In genomic region chr19:38086948-38087551, GRCm38 (mm10) we compare ENCODE assay signal across 9 mouse cellular contexts. TPM values are rescaled to one million over a fixed set of nuclear protein-coding genes. Genes with fewer than 3 reads are reported as not detected.
A peak's percentile ranks its signal among the peaks of the same experiment; 100 is the strongest.
DNase-seq lines count a peak whose midpoint lies in the region; ATAC-seq and TF ChIP-seq lines count a peak whose summit lies in the region.
"Had no signal": no experiment of that assay in that cellular context is flagged by ENCODE, and none has a peak within 500 bp of the region (broad histone marks: within the 10 kb centered on the region; RNA-seq: fewer than 3 reads in every experiment).

No protein-coding gene starts in this region.

- peak; percentile 47 for TF ChIP-seq CTCF in gastrocnemius, adult 2 months (IDR thresholded peaks at IDR 0.05)

- no peak overlapping the region for H3K27ac ChIP-seq in gastrocnemius, adult 2 months
- no peak overlapping the region for H3K27ac ChIP-seq in kidney, embryonic 15.5 days
- H3K27ac ChIP-seq: liver, embryonic 13.5 days had no signal

- peaks cover 9% of the 10 kb centered on the region; the same call in 1 of the 2 replicates for H3K4me1 ChIP-seq in kidney, embryonic 15.5 days

- H3K27me3 ChIP-seq in kidney, embryonic 15.5 days = peaks cover 7% of the 10 kb centered on the region; the same call in 1 of the 2 replicates
- H3K27me3 ChIP-seq: liver, embryonic 13.5 days had no signal

- no peak overlapping the region for H3K4me2 ChIP-seq in kidney, embryonic 15.5 days
- H3K4me2 ChIP-seq: liver, embryonic 13.5 days had no signal

- DNase-seq in gastrocnemius, adult 2 months = peak; percentile 50
- no peak for DNase-seq in gastrocnemius, postnatal 25 days
- peak; percentile 37 for DNase-seq in adrenal gland, postnatal 25 days
- DNase-seq in gonadal fat pad, adult 2 months (ENCODE audit: low read depth) = peak; percentile 45
- peak; percentile 25 to 50 for DNase-seq in lung, adult 18-20 months
- peak; percentile 5 to 10 for DNase-seq in right cerebral cortex, adult 2 months (ENCODE audit: low spot score in 2 of 2)
- no peak for DNase-seq in thymus, postnatal 0 days (ENCODE audit: low spot score)
- DNase-seq: liver, embryonic 13.5 days had no signal

- no peaks in the 10 kb centered on the region for H3K36me3 ChIP-seq in kidney, embryonic 15.5 days
- H3K36me3 ChIP-seq: liver, embryonic 13.5 days had no signal

- 56% methylated on average over 11 of the region's 11 CpGs for WGBS in kidney, embryonic 15.5 days

- H3K4me3 ChIP-seq in gastrocnemius, adult 2 months = no peak overlapping the region
- no peak overlapping the region for H3K4me3 ChIP-seq in kidney, embryonic 15.5 days (replicated peaks)
- H3K4me3 ChIP-seq: liver, embryonic 13.5 days had no signal

- no peaks in the 10 kb centered on the region for H3K9me3 ChIP-seq in kidney, embryonic 15.5 days (replicated peaks)
- H3K9me3 ChIP-seq: liver, embryonic 13.5 days had no signal

- no peak overlapping the region for H3K9ac ChIP-seq in kidney, embryonic 15.5 days
- H3K9ac ChIP-seq: liver, embryonic 13.5 days had no signal

- ATAC-seq in kidney, embryonic 15.5 days (replicated peaks; ENCODE audit: low FRiP score) = peak; percentile 78

- intact Hi-C loops in gastrocnemius, adult 2 months (cut with DNase I) = no loop called here

RNA-seq across cellular contexts. Expression of gene Ffar4, which starts 9.8 kb away (rescaled TPM):
- total RNA-seq in gastrocnemius, adult 2 months (2021) = not detected
- under 1 TPM in 1 of 2 experiments, not detected in 1; 0.51 TPM for total RNA-seq in gastrocnemius, postnatal 25 days (2021)
- 3.9 and 12.9 TPM in 2 replicates for total RNA-seq in adrenal gland, postnatal 25 days (2021)
- 31.8 and 39.8 TPM in 2 replicates for polyA plus RNA-seq in gonadal fat pad, adult 2 months (2012; rRNA removed)
- polyA plus RNA-seq in kidney, embryonic 15.5 days (2015; fragmentation: Nextera tagmentation; extraction: Ambion mirVana) = 1.4 and 1.7 TPM in 2 replicates
- polyA plus RNA-seq in thymus, postnatal 0 days (2015; fragmentation: Nextera tagmentation; extraction: Ambion mirVana) = 1.2 and 1.4 TPM in 2 replicates

RNA-seq across cellular contexts. Expression of gene Cep55, which starts 32.2 kb away (rescaled TPM):
- total RNA-seq in gastrocnemius, adult 2 months (2021) = not detected
- under 1 TPM; 0.10 to 0.29 TPM for total RNA-seq in gastrocnemius, postnatal 25 days (2021)
- total RNA-seq in adrenal gland, postnatal 25 days (2021) = 3.7 and 7.4 TPM in 2 replicates
- polyA plus RNA-seq in gonadal fat pad, adult 2 months (2012; rRNA removed) = 0.39 and 0.66 TPM in 2 replicates
- polyA plus RNA-seq in kidney, embryonic 15.5 days (2015; fragmentation: Nextera tagmentation; extraction: Ambion mirVana) = 29.6 and 30.0 TPM in 2 replicates
- 34.3 and 35.5 TPM in 2 replicates for polyA plus RNA-seq in thymus, postnatal 0 days (2015; fragmentation: Nextera tagmentation; extraction: Ambion mirVana)

RNA-seq across cellular contexts. Expression of gene Rbp4, which starts 38.0 kb away (rescaled TPM):
- total RNA-seq in gastrocnemius, adult 2 months (2021) = 1 to 10 TPM; 1.1 to 1.7 TPM
- total RNA-seq in gastrocnemius, postnatal 25 days (2021) = 1 to 10 TPM; 1.1 to 8.8 TPM
- total RNA-seq in adrenal gland, postnatal 25 days (2021) = 11.1 and 46.2 TPM in 2 replicates
- 276 and 604 TPM in 2 replicates for polyA plus RNA-seq in gonadal fat pad, adult 2 months (2012; rRNA removed)
- 13.8 and 24.7 TPM in 2 replicates for polyA plus RNA-seq in kidney, embryonic 15.5 days (2015; fragmentation: Nextera tagmentation; extraction: Ambion mirVana)
- 1.0 and 1.1 TPM in 2 replicates for polyA plus RNA-seq in thymus, postnatal 0 days (2015; fragmentation: Nextera tagmentation; extraction: Ambion mirVana)

RNA-seq across cellular contexts. Expression of gene Myof, which starts 43.7 kb away (rescaled TPM):
- total RNA-seq in gastrocnemius, adult 2 months (2021) = 1 to 10 TPM; 4.7 to 6.4 TPM
- 1 to 10 TPM; 5.3 to 8.8 TPM for total RNA-seq in gastrocnemius, postnatal 25 days (2021)
- 28.3 and 29.8 TPM in 2 replicates for total RNA-seq in adrenal gland, postnatal 25 days (2021)
- polyA plus RNA-seq in gonadal fat pad, adult 2 months (2012; rRNA removed) = 41.2 and 51.6 TPM in 2 replicates
- polyA plus RNA-seq in kidney, embryonic 15.5 days (2015; fragmentation: Nextera tagmentation; extraction: Ambion mirVana) = 13.6 and 16.5 TPM in 2 replicates
- polyA plus RNA-seq in thymus, postnatal 0 days (2015; fragmentation: Nextera tagmentation; extraction: Ambion mirVana) = 4.1 and 5.1 TPM in 2 replicates

RNA-seq across cellular contexts. Expression of gene Pde6c, which starts 45.5 kb away (rescaled TPM):
- not detected for total RNA-seq in gastrocnemius, adult 2 months (2021)
- not detected for total RNA-seq in gastrocnemius, postnatal 25 days (2021)
- not detected in 2 replicates for total RNA-seq in adrenal gland, postnatal 25 days (2021)
- polyA plus RNA-seq in gonadal fat pad, adult 2 months (2012; rRNA removed) = not detected in 2 replicates
- 0.06 TPM in 1 of 2 replicates, not detected in the other for polyA plus RNA-seq in kidney, embryonic 15.5 days (2015; fragmentation: Nextera tagmentation; extraction: Ambion mirVana)
- not detected in 2 replicates for polyA plus RNA-seq in thymus, postnatal 0 days (2015; fragmentation: Nextera tagmentation; extraction: Ambion mirVana)

Comparison
In these comparisons a context has a peak if more than half of its experiments do, and no peak if none do; other contexts are left out.
1. DNase-seq: peak in gastrocnemius, adult 2 months (single experiment), adrenal gland, postnatal 25 days (single experiment), gonadal fat pad, adult 2 months (single experiment), lung, adult 18-20 months (2 of 2) and right cerebral cortex, adult 2 months (2 of 2); none in gastrocnemius, postnatal 25 days (single experiment) and thymus, postnatal 0 days (single experiment).